Mouse (Mus musculus) liver, postnatal 0 days (tissue): ENCODE data around the gene March1. TPM values are rescaled to one million over a fixed set of nuclear protein-coding genes. Genes with fewer than 3 reads are reported as not detected.

Source experiments
- ATAC-seq: fragments of 200-750 bp; cut with Nextera tagmentation; 2 replicates; pipeline ENCODE4 v1.8.0; 2017; ENCODE audit warnings: mild to moderate bottlenecking, moderate library complexity
- DNase-seq: peaks from one replicate; pipeline ENCODE4 v3.0.0-alpha.2; 2016
- H3K27ac ChIP-seq: fragments of 300-500 bp; sonication (generic); 2 replicates; pipeline ENCODE4 v1.5.1; 2014; ENCODE audit warnings: antibody characterized with exemption, moderate library complexity, mild to moderate bottlenecking, low read depth
- H3K27me3 ChIP-seq: fragments of 300-500 bp; sonication (generic); 2 replicates; pipeline ENCODE4 v1.6.1; 2014; ENCODE audit warnings: low read length, control low read depth, mixed read lengths; ENCODE audit not compliant: insufficient read depth
- H3K36me3 ChIP-seq: fragments of 300-500 bp; sonication (generic); replicated peaks from 2 replicates; pipeline ENCODE4 v1.6.1; 2014; ENCODE audit warnings: mild to moderate bottlenecking, control low read depth, low read length, moderate library complexity, mixed read lengths; ENCODE audit not compliant: insufficient read depth
- H3K4me1 ChIP-seq: fragments of 300-500 bp; sonication (generic); 2 replicates; pipeline ENCODE4 v1.6.1; 2014; ENCODE audit warnings: antibody characterized with exemption, mild to moderate bottlenecking, control low read depth; ENCODE audit not compliant: insufficient read depth
- H3K4me2 ChIP-seq: fragments of 300-500 bp; sonication (generic); 2 replicates; pipeline ENCODE4 v1.6.1; 2014; ENCODE audit warnings: low read depth, mild to moderate bottlenecking, low read length, moderate library complexity, mixed read lengths
- H3K4me3 ChIP-seq: fragments of 300-500 bp; sonication (generic); 2 replicates; pipeline ENCODE4 v1.5.1; 2014; ENCODE audit warnings: low read depth, low read length
- H3K9ac ChIP-seq: fragments of 300-500 bp; sonication (generic); replicated peaks from 2 replicates; pipeline ENCODE4 v1.6.1; 2014; ENCODE audit warnings: mild to moderate bottlenecking, moderate library complexity
- H3K9me3 ChIP-seq: fragments of 300-500 bp; sonication (generic); 2 replicates; pipeline ENCODE4 v1.6.1; 2016; ENCODE audit warnings: mild to moderate bottlenecking, control low read depth, low read length, mixed read lengths
- CTCF ChIP-seq: sonication (generic); IDR thresholded peaks from 2 replicates; pipeline ENCODE4 v1.5.1; 2016; ENCODE audit warnings: antibody characterized with exemption, low read depth
- EP300 ChIP-seq: IDR thresholded peaks from 2 replicates; pipeline ENCODE4 v1.6.1; 2016; ENCODE audit warnings: antibody characterized with exemption, low read depth, mild to moderate bottlenecking
- WGBS: fragments of 180-500 bp; shearing (Covaris S2); extraction: QIAGEN DNeasy Blood & Tissue Kit; methylation state at CpG from one replicate; pipeline ENCODE4 v1.1.7; 2014; ENCODE audit not compliant: insufficient replicate concordance; 5-methylcytosine and 5-hydroxymethylcytosine counted together
- polyA plus RNA-seq: library from polyadenylated mRNA; unstranded; fragments of >200 nt; fragmentation: Nextera tagmentation; extraction: Ambion mirVana; gene quantifications from 2 replicates; pipeline ENCODE4 v1.2.1, GENCODE M21; 2015

The March1 gene
- polyA plus RNA-seq, 1 experiment from 2014 or later = 1.4 TPM

DNA sequence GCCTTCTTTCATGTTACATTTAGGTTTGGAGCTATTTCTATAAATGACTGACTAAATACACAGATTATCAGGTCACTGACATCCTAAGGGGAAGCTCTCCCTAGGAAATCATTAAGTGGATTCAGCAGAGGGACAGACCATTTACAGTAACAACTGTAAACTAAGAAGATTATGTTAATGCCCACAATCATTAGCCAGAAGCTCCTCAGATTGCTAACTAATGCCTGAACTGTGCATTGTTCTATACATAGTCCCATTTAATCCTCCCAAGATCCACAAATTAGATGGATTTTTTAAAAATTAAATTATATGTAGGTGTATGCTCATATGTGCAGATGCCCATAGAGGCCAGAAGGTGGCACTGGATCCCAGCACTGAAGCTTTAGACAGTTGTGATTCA lies 815.9 kb downstream of the March1 start:
- TF ChIP-seq EP300 (no peak), CTCF (0 out of 2 replicates have a peak, but pooled peaks have one; percentile 10)
- Histone ChIP-seq H3K4me2 (no peak overlapping the region), H3K27me3 (no peaks in the 10 kb centered on the region), H3K4me3 (no peak overlapping the region), H3K9me3 (no peaks in the 10 kb centered on the region), H3K27ac (no peak overlapping the region), H3K9ac (no peak overlapping the region), H3K4me1 (peaks cover 10% of the 10 kb centered on the region; the same call in 1 of the 2 replicates), H3K36me3 (no peaks in the 10 kb centered on the region)
- ATAC-seq (no peak), DNase-seq (no peak)

DNA sequence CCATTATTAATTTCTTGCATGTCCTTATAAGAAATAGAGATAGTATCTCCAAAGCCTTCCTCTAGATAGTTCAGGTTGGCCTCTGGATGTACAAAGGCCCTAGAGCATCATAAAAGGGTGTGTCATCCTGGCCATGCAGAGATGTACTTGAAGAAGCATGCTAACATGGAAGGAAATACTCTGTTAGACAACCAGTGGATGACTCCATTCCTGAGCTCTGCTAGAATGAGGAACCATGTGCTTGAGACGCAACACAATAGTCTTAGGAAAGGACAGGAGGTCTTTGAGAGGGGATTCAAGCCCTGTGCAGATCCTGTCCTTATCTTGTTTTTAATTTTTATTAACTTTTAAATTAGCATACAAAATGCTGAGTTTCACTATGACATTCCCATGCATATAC lies 819.1 kb downstream of the March1 start:
- no peak overlapping the region for H3K4me2 ChIP-seq
- H3K27ac ChIP-seq = peak overlapping the region; percentile 22; the same call in 1 of the 2 replicates
- H3K9me3 ChIP-seq = no peaks in the 10 kb centered on the region
- no peak for ATAC-seq
- WGBS = 76% methylated on average over 1 of the region's 1 CpGs
- TF ChIP-seq EP300 (no peak), CTCF (no peak)
- no peaks in the 10 kb centered on the region for H3K27me3 ChIP-seq
- H3K4me3 ChIP-seq = no peak overlapping the region
- no peaks in the 10 kb centered on the region for H3K36me3 ChIP-seq
- H3K4me1 ChIP-seq = peaks cover 10% of the 10 kb centered on the region; the same call in 1 of the 2 replicates
- H3K9ac ChIP-seq = no peak overlapping the region
- DNase-seq = no peak

DNA sequence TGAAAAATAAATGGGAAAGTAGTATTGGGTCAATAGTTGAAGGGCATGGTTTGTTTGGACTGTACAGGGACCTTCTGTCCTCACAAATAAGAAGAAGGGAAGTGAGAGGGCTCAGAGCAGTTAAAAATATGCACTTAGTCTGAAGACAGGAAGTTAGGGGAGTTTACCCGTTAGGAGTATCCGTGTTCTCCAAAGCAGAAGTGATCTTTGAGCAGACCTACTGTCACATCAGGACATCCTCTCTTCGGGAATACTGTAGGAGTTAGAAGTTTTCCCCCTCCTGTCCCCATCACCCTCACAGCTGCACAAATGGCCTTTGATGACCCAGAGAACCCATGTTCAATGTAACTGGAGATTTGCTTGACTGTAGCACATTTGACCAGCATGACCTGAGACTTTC lies 820.2 kb downstream of the March1 start:
- TF ChIP-seq CTCF (no peak), EP300 (peak; percentile 57)
- Histone ChIP-seq H3K9me3 (no peaks in the 10 kb centered on the region), H3K36me3 (no peaks in the 10 kb centered on the region), H3K4me3 (no peak overlapping the region), H3K4me1 (peaks cover 10% of the 10 kb centered on the region; the same call in 1 of the 2 replicates), H3K9ac (no peak overlapping the region), H3K27me3 (no peaks in the 10 kb centered on the region), H3K4me2 (no peak overlapping the region), H3K27ac (peak overlapping the region; percentile 34; the same call in 1 of the 2 replicates)
- DNase-seq (no peak), ATAC-seq (peak; percentile 59)
- 16% methylated on average over 3 of the region's 3 CpGs for WGBS

DNA sequence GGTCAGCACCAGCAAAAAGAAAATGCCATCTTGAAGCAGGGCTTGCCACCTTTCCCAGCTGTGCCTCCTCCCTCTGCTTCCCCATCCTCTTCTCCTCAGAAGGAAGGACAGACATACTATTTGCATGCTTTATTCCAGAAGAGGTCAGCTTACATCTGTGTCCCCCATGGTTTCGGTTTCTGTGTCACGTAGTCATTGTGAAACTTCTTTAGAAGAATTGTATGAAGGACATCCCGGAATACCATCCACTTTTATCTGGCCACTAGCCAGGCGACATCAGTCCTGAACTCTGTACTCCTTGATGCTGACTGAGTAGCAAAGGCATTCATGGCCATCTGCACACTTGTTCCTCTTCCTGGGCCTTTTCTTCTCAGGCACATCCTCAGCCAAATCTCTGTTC lies 820.8 kb downstream of the March1 start:
- Histone ChIP-seq H3K27ac (peak overlapping the region; percentile 34; the same call in 1 of the 2 replicates), H3K36me3 (no peaks in the 10 kb centered on the region), H3K4me3 (no peak overlapping the region), H3K9me3 (no peaks in the 10 kb centered on the region), H3K4me2 (no peak overlapping the region), H3K27me3 (no peaks in the 10 kb centered on the region), H3K9ac (no peak overlapping the region), H3K4me1 (peaks cover 10% of the 10 kb centered on the region; the same call in 1 of the 2 replicates)
- TF ChIP-seq CTCF (no peak), EP300 (no peak)
- WGBS = 57% methylated on average over 4 of the region's 4 CpGs
- no peak for DNase-seq
- ATAC-seq = peak; percentile 67

DNA sequence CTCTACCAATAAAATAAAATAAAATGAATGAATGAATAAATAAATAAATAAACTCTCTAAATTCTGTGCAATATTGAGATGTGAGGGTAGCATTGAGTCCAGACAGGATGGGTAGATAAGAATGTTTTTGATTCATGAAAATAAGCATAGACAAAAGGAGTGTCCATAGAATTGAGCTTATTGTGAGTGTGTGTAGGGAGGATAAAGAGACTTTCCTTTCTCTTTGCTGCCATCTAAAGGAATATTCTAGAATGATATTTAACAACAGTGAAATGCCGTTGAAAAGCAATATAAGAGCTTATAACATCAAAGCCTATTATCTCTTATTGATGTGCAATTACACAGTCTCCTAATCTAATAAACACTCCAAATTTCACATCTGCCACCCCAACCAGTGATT lies 823.4 kb downstream of the March1 start:
- no peak overlapping the region for H3K4me2 ChIP-seq
- H3K27ac ChIP-seq = no peak overlapping the region
- ATAC-seq (no peak), DNase-seq (no peak)
- no peak overlapping the region for H3K9ac ChIP-seq
- no peaks in the 10 kb centered on the region for H3K9me3 ChIP-seq
- no peak overlapping the region for H3K4me3 ChIP-seq
- 13% methylated on average over 1 of the region's 1 CpGs for WGBS
- no peaks in the 10 kb centered on the region for H3K36me3 ChIP-seq
- peak; percentile 47 for TF ChIP-seq CTCF
- TF ChIP-seq EP300 = no peak
- H3K27me3 ChIP-seq = no peaks in the 10 kb centered on the region
- H3K4me1 ChIP-seq = peaks cover 10% of the 10 kb centered on the region; the same call in 1 of the 2 replicates

DNA sequence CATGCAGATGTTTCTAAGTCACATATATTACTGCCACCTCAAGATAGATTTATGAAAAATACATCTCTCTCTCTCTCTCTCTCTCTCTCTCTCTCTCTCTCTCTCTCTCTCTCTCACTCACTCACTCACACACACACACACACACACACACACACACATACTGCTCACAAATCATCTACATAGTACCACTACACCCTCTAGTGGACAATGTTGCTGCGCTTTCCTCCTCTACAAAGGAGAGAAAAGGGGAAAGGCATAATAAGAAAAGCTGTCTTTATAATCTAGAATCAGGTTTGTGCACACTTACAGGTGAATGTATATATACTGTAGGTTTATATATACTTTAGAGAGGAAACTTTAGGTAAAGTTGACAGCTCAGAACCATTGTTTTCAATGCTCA lies 825.1 kb downstream of the March1 start:
- TF ChIP-seq CTCF (peak; percentile 75), EP300 (no peak)
- no peak for ATAC-seq
- no peak for DNase-seq
- no peak overlapping the region for H3K27ac ChIP-seq
- no peaks in the 10 kb centered on the region for H3K27me3 ChIP-seq
- H3K4me2 ChIP-seq = no peak overlapping the region
- H3K36me3 ChIP-seq = no peaks in the 10 kb centered on the region
- no peaks in the 10 kb centered on the region for H3K9me3 ChIP-seq
- H3K4me1 ChIP-seq = peaks cover 7% of the 10 kb centered on the region; the same call in 1 of the 2 replicates
- WGBS = 19% methylated on average over 1 of the region's 1 CpGs
- no peak overlapping the region for H3K4me3 ChIP-seq
- no peak overlapping the region for H3K9ac ChIP-seq

DNA sequence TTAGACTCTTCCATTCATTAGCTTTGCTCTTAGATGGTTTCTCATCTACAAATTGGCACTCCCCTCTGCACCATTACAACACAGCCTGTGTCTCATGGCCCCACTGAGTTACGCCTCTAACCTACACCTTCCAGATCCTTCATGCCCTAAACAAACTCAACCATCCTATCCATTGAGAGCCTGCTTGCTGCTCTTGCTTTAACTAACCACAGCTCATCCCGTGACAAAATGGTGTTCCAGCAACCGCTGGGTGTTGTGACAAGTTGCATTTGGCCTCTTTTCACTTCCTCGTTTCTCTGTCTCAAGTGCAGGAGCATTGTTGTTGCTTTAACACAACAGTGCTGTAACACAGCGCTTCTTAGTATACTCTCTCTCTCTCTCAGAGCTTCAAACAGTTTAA lies 826.4 kb downstream of the March1 start:
- Histone ChIP-seq H3K36me3 (no peaks in the 10 kb centered on the region), H3K4me1 (no peaks in the 10 kb centered on the region), H3K27me3 (no peaks in the 10 kb centered on the region), H3K4me3 (no peak overlapping the region), H3K27ac (no peak overlapping the region), H3K9ac (no peak overlapping the region), H3K9me3 (no peaks in the 10 kb centered on the region), H3K4me2 (no peak overlapping the region)
- ATAC-seq (peak; percentile 40; the same call in 1 of the 2 replicates), DNase-seq (no peak)
- 45% methylated on average over 5 of the region's 5 CpGs for WGBS
- TF ChIP-seq EP300 (no peak), CTCF (no peak)
